Mouse (Mus musculus) R1 (cell line): ENCODE data around the gene Plpp7.

Experiments
- DNase-seq: peaks from one replicate; pipeline ENCODE4 v3.0.0-alpha.2; 2018; ENCODE audit warnings: low read depth, low spot score

Plpp7 gene

DNA sequence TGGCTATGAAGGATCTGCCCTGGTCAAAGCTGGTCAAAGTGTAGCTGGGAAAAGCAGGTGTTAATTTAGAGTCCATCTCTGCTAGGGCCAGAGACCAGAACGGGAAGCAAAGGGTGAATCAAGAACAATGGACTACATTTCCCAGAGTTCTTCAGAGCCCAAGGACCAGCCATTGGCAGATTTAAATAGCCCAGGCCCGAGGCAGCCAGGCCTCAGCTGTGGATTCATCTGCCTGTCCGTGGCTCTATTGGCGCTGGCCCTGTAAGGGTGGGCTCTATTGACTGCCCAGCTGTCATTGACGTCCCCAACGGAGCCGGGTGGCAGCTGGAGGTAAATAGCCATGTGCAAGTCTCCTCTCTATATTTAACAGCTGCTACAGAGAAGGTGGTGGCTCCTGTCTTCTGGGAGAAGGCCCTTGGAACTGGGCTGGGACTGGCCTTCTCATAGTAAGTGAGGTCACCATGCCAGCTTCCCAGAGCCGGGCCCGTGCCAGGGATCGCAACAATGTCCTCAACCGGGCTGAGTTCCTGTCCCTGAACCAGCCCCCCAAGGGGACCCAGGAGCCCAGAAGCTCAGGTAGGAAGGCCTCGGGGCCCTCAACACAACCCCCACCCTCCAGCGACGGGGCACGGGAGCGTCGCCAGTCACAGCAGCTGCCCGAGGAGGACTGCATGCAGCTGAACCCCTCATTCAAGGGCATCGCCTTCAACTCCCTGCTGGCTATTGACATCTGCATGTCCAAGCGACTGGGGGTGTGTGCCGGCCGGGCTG is at the start of gene Plpp7:
Plpp7 (plus strand) TSS at position 178 of the 771 bp plus-strand sequence.
- DNase-seq: peak; percentile 45

DNA sequence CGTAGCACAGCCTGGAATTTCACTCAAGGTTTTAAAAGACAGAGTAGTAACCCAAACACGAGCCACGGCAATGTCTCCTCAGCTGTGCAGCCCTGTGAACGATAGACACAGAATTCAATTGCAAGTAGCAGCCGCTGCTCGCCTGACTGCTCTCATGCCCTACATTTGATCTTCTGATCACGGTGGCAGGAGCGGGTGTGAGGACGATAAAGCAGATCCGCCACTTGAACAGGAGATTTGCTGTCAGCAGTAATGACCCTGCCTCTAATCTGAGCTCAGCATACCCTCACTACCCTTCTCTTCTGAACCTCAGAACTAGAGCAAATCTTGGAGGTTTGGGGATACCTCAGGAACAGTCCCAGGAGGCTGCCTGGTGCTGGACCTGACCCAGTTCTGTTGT is 49.3 kb upstream of the Plpp7 start:
- no peak for DNase-seq

DNA sequence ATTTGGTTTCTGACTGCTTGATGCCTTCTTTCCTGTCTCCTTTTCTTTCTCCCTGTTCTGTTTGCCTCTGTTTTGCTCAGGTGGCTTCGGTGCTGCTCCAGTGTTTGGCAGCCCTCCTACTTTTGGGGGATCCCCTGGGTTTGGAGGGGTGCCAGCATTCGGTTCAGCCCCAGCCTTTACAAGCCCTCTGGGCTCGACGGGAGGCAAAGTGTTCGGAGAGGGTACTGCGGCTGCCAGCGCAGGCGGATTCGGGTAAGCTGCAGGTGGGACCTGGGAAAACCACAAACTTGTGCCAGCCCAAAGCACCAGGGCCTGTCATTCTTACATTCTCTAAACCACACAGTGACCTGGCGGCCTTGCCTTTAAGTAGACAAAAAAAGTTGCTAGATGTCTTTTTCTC is 48.0 kb upstream of the Plpp7 start:
- no peak for DNase-seq

DNA sequence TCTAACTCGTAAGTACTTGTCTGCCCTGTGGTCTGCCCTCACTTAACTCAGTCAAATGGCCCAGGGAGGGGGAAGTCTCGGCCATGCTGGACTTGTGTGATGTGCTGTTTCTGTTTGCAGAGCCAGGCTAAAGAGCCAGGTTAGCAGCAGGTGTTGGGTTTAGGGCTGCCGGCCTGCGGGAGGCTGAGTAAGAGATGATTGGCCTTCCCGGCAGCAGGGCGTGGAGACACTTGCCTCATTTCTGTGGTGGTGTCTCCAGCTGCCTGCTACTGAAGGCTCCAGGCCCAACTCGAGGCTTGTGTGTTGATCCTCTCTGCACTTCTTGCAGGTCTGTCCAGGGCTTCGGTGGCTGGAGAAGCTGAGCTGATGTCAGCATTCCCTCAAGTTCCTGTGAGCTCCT is 43.5 kb upstream of the Plpp7 start:
- DNase-seq: no peak

DNA sequence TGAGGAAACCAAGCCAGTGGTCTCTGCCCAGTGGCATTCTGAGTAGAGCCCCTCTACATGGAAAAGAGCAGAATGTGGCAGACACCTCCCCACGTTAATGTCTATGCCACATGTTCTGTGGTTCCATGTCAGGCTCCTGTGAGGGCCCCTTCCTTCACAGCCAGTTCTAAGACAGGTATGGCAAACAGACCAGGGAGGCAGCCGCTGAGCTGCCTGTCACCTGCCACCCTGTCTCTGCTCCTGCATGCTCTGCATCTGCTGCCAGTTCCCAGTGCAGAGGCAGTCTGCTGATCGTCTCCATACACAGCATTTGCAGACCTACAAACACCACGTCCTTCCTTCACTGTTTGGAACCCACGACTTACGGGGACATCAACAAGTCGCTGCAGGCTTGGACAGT is 42.9 kb upstream of the Plpp7 start:
- DNase-seq: no peak

DNA sequence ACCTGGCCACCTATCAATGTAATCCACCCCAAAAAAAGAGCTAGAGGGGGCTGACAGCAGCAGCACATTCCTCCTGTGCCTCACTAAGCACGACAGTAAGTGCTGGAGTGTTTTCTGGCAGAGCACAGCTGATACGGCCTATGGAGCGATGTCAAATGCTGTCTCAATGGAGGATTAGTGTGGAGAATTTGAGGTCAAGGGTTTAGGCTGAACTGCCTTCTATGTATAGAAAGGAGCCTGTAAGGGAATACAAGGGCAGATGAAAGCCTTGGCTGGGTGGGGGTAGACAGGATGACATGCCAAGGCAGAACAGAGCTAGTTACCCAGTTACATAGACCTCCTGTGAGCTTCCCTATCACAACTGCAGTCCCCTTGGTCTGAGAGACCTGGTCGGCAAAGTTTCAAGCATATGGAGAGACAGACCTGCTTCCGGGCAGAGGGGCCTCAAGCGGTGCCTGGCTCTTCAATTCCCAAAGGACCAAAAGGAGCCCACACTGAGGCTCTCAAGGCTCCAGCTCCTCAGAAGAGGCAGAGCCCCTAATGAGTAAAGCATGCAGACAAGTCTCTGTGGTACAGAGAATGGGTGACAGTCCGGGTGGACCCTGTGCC is 39.9 kb upstream of the Plpp7 start:
- no peak for DNase-seq

DNA sequence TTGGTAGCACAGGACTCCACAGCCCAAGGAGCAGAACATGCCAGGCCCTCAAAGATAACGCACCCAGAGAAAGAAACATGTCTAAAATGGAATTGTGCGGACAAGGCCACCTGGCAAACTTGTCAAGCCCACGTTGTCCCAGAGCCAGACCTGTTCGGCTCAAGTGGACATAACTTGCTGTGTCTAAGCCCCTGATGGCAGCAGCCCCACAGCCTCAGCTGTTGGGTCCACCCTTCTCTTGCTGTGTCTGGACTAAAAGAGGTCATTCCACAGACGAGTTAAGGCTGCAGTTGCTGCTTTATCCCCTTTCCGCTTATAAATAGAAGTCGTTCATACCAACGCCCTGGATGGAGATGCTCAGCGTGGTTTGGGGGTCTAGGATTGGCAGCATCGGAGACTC is 38.8 kb upstream of the Plpp7 start:
- DNase-seq: no peak

DNA sequence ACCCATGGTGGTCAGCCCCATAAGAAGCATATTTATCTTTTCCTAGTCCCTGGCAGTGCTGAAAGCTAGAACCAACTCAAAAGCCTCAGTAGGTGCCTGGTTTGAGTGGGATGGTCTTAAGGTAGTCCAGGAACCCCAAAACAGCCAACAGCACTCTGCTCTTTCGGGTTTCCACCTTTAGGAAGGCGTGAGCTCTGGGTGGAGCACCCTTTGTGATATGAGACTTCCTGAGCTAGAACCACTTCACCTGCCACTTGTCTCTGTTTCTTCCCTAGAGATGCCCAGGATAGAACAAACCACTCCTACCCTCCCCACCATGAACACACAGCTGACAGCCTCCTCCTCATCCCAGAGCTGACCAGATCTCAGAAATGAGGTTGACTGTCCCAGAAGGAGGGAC is 38.0 kb upstream of the Plpp7 start:
- no peak for DNase-seq

DNA sequence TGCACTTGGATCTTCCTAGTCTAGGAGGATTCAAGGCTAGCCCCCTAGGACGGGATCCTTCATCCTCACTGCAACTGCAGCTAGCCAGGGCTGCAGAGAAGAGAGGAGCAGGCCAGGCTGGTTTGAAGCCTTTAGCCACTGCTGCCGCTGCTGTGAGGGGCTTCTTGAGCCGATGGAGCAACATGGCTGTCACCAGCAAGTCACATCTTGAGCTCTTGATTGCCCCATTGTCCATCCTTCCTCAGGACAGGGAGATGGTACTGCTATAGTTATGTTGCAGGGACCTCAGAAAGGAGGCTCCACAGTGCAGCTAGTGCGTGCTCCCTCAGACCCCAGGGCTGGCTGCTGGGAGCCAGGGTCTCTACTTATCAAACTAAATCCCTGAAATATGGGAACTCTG is 37.5 kb upstream of the Plpp7 start:
- DNase-seq: no peak

DNA sequence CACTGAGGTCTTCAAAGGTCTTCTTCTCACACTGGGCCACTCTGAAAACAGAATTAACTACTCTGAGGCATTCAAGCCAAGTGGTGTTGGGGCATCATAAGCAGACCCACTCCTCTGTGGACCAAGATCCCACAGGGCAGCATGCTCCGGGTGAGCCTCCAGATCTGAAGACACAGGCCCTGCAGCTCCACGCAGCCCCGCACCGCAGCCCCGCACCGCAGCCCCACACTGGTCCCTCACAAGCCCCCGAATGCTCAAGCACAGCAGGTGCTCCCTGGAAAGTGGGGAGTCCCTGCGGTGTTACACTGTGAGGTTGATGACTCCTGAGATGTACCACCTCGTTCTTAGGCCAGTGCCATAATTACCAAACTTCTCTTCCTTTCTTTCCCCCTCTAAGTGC is 37.1 kb upstream of the Plpp7 start:
- DNase-seq: no peak

DNA sequence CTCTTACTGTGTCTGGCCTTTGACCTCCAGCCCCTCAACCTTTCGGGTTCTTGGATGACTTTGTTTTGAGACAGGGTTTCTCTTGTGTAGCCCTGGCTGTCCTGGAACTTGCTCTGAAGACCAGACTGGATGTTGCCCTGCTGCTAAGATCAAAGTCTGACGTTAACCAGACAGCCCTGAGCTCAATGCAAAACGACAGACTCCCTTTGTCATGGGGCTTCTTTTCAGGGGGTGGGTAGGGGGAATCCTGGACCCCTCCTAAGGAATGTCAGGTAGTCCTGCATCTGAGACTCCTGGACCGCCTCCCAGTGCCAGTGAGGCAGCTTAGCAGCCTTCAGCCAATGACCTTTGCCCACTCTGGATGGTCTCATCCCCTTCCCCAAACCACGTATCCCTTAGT is 36.6 kb upstream of the Plpp7 start:
- no peak for DNase-seq

DNA sequence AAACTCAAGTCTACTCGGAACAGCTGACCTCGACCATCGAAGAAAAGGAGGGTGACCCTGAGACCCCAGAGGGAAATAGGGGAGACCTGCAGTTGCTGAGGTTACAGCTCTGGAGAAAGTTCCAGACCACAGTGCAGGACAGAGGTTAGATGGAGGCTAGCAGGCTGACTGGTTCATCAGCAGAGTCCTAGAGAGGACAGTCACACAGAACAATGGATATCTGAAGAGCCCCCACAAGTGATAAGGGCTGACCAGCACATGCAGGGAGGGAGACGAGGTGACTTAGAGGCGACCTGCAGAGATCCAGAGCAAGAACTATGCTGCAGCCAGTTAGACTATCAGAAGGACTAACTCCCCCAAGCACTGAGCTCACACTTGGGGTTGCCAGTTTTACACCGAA is 35.7 kb upstream of the Plpp7 start:
- no peak for DNase-seq

DNA sequence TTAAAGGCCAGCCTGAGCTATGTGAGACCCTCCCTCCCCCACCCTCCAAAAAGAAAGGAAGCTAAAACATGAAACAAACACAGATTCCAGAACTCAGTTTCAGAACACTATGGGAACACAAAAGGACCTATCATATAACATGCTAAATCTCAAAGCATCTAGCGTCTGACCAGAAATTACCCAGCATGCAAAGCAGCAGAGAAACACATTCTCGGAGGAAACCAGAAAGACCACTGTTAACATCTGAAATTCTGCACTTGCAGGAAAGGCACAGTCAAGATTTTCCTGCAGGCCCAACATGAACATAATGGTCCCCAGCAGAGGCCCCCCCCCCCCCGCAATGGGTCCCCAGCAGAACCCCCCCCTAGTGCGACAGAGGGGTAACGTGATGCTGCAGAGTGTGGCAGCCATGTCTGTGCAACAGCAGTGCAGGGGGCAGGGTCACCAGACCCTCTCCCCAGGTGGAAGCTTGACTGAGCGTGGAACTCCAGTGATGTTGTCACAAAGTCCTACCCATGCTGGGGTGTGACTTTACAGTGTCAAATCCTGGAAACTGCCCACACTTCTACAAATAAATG is 35.0 kb upstream of the Plpp7 start:
- DNase-seq: no peak

DNA sequence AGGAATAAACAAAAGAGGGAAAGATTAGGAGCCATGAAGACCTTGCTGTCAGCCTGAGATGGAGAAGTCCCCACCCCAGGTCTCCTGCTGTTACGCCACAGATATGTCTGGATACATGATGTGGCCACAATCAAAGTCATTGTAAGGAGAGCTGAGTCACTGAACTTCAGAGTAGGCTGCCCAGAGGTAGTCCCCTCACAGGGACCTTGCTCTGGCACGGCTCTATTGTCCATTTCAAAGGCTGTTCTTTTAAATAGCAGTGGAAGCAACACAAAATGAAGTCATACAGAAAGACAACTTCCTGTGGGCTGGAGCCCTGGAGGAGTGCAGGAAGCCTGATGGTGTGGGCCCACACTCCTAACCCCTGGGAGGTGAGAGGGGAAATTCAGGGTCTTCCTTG is 34.1 kb upstream of the Plpp7 start:
- DNase-seq: no peak

DNA sequence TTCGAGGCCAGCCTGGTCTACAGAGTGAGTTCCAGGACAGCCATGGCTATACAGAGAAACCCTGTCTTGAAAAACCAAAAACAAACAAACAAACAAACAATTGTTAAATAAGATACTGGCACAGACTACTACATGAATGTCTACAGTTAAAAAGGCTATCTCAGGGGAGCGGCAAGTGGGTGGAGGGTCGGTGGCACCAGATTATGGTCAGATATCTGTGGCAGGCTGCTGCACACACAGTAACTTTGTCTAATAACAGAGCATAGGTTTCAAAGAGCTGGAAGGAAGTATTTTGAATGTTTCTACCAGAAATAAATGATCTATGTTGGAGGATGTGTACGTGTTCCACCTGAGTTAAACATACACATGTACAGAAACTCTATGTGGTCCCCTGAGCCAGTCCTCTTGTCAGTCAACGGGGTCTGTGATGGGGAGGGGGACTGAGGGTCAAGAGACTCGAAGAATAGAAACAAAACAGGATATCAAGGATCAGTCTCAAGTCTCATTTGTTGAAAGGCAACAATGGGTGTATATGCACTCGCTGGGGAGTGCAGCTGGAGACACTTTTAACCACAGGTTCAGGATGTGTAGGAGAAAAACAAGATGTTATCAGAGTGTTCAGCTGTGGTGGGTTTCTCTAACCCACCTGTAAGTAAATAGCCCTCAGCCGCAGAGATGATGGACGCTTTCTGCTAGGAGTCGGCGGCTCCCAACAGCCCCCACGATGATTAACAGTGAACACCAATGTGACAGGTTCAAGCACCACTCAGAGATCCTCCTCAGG is 33.4 kb upstream of the Plpp7 start:
- no peak for DNase-seq

DNA sequence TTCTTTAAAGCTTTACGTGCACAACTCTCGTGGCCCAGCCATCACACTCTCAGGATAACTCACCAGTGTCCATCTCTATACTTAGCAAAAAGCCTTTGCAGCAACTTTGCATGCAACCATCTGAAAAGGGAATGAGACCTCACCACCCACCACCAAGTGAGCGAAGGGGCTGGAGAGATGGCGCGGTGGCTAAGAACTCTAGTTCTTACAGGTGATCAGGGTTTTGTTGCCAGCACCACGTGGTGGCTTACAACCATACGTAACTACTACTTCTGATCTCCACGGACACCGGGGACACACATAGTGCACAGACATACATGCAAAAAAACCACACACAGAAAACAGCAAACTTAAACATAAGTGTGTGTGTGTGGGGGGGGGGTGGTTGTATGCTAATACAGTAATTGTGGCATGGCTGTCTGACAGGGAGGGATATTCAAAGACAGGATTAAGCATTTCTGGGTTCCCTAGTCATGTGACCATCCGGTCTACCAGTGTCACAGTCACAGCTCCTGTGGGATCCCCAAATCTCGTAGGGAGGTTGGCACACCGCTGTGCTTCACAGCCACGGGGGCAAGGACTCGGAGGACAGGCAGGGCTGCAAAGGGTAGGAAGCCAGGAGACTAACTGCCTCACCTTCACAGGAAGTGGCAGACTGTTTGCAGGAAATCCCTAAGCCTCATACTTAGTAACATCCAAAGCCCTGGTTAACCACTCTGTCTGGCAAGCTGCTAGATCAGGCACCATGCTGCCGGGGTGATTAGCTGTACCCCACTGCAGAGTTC is 32.5 kb upstream of the Plpp7 start:
- no peak for DNase-seq

DNA sequence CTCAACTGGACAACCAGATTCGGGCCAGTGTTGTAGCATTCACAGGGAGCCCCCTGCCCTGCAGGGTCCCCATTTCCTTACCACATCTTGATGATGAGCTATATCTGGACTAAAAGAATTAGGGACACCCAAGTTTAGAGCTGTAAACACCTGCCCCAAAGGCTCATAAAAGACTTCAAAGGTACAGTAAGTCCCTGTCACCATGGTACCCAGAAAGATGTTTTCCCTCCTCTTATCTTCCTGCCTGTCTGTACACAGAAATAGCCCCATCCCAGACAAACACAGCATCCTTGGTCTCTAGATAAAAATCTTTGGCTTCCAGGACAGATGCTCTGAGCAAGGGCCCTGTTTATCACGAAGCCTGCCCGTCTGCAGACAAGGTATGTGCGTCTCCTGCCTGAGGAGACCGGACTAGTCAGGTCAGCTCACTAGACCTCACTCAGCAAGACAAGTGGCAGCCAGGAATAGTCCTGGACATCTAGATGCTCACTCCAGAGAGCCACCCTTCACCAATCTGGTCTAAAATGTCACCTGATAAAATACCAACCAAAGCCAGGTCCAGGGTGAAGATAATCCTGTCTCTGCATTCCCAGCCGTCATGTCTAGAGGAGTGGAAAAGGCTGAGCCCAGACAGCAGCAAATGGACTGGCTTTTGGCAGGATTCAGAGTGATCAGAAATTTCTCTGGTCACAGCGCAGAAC is 31.7 kb upstream of the Plpp7 start:
- no peak for DNase-seq

DNA sequence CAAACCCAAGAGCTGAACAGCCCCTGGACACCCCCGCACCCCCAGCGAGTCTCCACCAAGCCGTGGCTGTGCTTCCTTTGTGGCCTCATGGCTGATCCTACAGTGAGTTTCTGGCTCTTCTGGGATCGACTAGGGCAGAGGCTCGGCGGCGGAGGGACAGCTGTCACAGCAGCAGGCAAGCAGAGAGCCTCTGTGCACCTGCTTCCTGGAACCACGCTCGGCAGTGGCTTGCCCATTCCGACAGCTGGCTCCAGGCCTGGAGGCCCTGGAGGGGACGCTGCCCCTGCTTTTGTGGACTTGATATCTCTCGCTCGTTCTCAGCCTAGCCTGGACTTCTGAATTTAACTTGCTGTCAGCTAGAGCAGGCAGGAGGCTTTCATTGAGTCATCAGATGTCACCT is 30.4 kb upstream of the Plpp7 start:
- DNase-seq: no peak

DNA sequence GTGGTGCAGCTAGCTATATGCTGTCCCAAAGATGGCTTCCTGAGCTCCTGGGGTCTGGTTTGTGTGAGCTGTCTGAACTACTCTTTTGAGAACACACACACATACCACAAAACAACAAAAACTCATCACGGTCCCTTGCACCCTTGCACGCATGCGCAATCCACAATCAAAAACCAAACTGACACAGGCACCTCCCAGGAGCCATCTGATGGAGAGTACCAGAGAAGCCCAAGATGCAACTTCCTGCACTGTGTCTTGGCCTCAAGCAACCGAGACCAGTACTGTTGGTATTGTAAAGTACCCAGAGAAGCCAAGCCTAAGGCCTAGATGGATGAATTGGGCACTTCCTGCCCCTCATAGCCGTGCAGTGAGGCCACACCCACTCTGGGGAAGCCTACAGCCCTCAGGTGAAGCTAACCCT is 29.9 kb upstream of the Plpp7 start:
- DNase-seq: no peak

DNA sequence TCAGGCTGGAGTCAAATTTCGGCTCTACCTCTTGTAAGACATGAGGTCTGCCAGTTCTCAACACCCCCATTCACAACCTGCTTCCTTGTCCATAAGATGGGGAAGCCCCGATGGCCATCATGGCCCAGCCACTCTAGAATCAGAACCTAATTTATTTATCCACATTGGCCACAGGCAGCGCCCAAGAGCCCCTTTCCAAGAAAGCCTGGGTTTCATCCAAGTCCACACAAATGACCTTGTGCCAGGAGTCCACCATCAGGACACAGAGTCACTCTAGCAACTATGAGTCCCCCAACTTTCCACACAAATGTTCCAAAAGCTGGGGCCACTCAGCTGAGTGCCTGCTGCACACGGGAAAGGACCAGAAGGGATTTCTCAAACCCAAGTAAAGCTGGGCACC is 29.3 kb upstream of the Plpp7 start:
- no peak for DNase-seq
